Mouse (Mus musculus): ENCODE results near the gene Lrrc47.

The Lrrc47 gene

DNA sequence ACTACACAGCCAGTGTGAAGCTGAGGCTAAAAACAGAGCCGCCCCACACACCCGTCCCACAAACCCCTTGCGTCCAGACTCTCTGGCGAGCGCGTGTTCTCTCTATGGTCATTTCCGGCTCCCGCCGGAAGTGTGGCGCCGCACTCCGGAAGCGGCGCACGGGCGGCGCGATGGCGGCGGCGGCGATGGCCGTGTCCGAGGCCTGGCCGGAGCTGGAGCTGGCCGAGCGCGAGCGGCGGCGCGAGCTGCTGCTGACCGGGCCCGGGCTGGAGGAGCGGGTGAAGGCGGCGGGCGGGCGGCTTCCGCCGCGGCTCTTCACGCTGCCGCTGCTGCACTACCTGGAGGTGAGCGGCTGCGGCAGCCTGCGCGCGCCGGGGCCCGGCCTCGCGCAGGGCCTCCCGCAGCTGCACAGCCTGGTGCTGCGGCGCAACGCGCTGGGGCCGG, at the start of gene Lrrc47:
TSS of gene Lrrc47 (plus strand) at position 86 of the 444 bp plus-strand sequence.
- peak; percentile 98 for DNase-seq

DNA sequence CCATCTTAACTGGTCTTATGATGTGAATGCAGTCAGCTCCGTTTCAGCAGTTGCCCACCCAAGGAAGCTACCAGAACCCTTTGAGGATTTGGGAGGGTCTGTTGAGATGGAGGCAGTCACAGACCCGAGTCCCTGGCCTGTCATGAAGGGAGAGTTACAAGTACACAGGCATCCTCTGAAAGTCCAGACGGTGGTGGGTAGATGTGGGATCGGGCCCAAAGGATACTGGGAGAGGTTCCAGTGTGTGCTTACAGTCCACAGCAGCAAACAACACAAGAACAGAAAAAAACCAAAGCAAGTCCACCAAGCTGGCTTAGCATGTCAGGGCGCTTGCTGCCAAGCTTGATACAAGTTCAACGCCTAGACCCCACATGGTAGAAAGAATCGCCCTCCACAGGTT, 48.9 kb upstream of the Lrrc47 start:
- no peak for DNase-seq

DNA sequence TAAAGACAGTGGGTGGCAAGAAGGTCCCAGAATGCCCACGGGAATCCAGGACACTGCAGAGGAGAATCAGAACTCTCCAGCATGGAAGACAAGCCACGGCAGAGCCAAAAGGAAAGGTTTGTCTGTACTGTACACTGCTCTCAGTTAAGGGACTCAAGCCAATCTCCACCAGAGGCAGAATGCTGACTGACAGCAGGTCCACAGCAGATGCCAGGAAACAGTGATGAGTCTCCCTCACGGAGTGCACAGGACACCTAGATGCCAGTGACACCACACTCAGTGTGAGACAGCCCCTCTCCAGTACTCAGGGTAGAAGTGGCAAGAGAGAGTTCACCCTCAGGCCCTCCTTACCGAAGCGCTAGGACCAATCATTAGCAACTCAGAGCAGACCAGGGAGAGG, 44.9 kb upstream of the Lrrc47 start:
- DNase-seq = no peak

DNA sequence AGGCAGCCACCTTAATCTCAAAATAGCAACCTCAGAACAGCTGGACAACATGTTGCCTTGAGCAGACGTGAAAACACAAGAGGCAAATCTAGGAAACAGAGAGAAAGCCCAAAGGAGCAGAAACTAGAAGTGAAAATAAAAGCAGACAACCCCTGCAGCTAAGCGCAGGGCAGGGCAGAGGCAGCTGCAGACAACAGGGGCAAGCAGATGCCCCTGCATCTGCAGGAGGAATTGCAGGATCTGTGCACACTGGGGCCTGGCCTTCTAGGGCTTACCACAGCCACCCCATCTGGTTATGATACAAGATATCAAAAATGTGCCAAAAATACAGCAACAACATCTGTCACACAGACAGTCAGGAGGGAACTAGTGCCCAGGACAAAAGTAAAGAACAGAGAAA, 44.0 kb upstream of the Lrrc47 start:
- DNase-seq = no peak

DNA sequence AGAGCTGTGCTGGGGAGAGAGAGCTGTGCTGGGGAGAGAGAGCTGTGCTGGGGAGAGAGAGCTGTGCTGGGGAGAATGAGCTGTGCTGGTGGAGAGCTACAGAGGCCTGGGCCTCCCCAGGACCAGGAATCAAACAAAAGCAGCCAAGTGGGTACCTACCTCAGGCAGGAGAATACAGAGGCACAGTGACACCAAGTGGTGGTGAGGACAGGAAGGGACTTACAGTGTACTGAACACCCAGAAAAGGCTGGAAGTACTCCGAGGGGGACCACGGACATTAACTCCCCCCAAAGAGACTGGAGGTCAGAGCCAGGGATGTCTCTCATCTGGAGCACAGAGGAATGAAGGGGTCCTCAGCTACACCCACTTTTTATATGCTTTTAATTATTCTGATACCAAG, 43.5 kb upstream of the Lrrc47 start:
- DNase-seq = no peak

DNA sequence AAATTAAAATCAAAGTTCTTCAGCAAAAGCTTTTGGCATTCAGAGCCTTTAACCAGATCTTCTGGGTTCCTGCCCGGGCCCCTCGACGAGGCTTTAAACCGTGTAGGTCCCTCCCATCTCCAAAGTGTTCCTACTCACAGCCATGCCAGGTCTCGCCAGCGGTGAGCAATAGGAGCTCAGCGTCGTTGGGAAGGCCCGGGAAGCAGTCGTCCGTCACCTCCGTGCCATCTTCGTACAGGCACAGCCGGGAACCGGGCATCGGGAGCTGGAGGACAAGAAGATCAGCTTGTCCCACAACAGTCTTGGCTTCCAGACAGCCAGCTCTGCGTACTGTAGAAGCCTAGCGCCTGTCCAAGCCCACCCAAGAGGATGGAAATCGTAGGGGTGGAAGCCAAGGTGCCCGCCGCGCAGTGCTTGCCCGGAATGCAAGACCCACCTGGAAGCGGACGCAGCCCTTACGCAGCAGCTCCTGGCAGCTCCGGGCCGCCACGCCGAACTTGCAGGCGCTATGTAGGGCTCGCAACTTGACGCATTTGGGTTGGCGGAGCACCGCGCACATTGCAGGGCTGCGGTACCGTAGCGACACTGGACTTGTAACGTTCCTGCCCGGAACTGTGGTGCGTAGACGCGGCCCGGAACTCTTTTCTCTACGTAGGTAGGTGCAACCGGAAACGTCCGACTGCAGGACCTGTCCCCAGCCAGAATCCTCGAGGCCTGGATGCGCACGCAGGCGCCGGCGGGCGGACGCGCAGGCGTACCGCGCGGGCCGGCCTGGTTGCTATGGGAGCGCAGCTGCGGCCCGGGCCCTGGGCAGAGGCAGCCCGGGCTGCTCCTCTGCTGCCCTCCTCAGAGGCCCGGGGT, 36.9 kb upstream of the Lrrc47 start, which contains the start of the genes Dffb and Cep104:
TSS of gene Dffb (minus strand) at position 696 of the 861 bp plus-strand sequence.
TSS of gene Cep104 (plus strand) at position 764 of the 861 bp plus-strand sequence.
- peak; percentile 99 for DNase-seq

DNA sequence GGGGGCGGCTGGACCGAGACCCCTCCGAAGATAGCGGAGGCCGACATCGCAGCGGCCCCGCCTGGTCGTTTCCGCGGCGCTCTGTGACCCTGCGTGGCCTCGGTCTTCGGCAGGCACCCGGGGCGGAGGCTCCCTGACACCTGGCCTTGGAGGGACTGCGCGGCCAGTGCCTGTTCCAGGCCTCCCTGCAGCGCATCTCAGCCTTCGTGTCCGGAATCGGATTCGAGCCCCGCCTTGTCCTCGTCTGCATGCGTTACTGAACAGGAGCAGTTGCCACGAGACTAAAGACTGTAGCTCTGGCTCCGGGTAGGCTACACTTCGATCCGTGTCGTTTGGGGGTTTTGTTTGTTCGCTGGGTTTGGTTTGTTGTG, 36.3 kb upstream of the Lrrc47 start:
- DNase-seq = no peak

DNA sequence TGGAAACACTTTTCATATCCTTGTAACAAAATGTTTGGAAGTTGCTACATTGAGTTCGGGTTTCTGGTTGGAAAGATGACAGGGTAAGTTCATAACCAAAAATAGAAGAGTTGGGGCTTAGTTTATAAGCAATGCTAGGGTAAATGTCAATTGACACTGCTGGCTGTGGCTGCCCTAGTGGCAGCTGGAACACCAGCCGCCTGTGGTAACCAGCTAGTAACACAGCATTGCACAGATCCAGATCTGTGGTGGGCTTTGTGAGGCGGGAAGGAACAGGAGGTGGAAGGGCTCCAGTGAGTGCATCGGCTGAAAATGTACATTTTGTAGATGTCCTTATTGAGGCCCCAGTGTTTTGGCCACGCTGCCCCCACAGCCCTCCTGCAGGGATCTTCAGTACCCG, 35.8 kb upstream of the Lrrc47 start:
- DNase-seq = no peak

DNA sequence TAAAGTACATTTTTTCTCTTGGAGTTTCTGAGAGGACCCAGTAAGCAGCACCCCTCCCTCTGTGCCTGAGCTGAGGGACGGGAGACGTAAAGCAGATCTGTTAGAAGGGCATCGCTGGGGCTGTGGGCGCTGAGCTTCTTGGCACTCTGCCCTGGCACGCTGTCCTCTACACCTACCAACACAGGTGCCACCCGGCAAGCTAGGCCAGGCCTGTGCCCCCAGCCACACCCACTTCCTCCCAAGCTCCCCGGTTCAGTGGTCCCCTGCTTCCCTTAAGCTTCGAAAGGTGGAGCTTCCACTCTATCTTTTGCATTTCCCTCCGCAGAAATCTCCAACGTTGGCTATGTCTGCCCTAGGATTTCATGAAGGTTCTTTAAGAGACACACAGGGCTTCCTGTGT, 32.3 kb upstream of the Lrrc47 start:
- peak; percentile 85 for DNase-seq

DNA sequence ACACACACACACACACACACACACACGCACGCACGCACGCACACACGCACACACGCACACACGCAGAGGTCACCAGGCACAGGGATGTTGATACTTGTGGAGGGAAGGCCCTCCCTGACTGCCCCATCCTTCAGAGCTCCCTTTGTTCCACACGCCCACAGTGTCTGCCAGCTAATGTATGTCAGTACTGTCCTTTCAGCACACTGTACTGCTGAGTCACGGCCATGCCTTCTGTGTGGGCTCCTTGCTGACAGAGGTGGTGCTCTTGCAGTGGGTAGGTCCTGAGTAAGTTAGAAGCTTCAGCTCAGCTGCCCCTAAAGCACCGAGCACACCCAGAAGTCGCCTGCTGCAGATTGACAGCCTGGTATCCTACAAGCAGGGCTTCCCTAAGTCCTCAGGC, 31.1 kb upstream of the Lrrc47 start:
- no peak for DNase-seq

DNA sequence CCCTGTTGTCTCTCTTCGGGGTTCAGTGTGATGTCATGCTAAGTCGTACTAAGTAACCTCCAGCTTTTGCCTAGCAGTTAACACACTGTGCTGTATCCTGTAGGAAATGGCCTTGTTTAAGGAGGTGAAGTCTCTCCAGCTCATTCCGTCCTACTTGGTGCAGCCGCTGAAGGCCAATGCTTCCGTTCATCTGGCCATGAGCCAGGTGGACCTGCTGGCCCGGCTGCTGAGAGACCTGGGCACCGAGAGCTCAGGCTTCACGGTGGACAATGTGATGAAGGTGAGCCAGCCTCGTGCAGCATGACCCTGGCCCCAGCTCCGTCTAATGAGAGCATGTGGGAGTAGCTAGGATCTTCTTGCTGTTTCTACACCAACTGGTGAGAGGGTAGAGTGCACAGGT, 18.8 kb upstream of the Lrrc47 start:
- no peak for DNase-seq

DNA sequence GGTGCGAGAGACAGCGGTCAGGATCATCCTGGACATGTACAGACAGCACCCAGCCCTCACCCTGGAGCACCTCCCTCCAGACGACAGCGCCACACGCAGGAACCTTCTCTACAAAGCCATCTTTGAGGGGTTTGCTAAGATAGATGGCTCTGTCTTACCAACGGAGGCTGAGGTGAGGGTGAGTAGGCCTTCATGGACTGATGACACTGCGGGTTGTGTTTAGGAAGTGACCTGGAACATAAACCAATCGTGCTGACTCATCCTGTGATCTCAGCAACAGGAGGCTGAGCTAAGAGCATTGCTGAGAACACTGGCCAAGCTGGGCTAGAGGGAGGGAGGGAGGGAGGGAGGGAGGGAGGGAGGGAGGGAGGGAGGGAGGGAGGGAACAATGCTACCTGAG, 18.0 kb upstream of the Lrrc47 start:
- DNase-seq = no peak

DNA sequence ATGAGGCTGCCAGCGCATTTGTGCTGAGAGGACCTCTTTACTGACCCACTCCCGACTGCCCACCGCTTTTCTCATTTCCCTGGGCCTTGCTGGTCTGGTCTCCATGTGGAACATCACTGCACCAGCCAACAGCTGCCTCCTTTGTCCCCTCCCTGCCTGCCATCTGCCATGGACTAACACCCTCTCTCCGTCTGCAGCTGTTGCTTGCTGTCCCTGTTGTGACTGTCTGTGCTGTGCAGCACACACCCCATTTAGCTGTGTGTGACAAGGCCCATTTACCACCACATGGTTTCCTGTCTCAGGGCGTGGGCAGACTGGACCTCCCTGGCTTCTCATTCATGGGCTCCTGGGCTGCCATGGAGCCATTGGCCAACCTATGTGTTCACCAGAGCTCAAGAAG, 6.0 kb upstream of the Lrrc47 start:
- no peak for DNase-seq

DNA sequence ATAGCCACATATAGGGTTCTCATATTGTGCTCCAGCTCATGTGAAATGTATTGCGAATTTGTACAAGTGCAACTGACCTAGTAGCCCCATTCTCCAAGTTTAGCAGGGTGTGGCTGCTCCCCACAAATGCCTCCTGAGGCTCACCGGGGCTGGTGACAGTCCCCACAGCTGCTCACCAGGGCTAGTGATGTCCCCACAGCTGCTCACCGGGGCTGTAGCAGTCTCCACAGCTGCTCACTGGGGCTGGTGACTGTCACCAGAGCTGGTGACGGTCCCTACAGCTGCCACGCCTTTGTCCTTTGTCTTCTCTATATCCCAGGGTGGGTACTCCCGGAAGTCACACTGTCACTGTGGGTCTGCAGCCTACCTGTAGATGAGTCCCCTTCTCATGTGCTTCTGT, 5.3 kb upstream of the Lrrc47 start:
- DNase-seq = no peak

DNA sequence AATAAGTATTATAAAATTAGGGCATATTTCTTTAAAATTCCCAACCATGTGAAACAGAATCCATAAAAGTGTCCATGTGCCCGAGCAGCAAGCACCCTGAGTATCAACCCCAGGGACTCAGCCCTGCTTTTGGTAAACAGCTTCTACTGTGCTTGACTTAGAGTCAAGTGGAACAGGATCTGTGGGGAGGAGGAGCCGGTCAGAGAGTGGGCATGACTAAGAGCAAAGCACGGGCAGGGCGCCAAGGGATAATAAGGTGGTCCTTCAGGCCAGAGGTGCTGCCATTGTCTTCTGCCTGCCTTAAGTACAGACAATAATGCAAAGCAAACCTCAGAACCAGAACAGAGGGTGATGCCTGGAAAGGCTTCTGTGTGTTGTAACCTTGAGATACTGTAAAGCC, 3.8 kb upstream of the Lrrc47 start:
- DNase-seq = peak; percentile 61

DNA sequence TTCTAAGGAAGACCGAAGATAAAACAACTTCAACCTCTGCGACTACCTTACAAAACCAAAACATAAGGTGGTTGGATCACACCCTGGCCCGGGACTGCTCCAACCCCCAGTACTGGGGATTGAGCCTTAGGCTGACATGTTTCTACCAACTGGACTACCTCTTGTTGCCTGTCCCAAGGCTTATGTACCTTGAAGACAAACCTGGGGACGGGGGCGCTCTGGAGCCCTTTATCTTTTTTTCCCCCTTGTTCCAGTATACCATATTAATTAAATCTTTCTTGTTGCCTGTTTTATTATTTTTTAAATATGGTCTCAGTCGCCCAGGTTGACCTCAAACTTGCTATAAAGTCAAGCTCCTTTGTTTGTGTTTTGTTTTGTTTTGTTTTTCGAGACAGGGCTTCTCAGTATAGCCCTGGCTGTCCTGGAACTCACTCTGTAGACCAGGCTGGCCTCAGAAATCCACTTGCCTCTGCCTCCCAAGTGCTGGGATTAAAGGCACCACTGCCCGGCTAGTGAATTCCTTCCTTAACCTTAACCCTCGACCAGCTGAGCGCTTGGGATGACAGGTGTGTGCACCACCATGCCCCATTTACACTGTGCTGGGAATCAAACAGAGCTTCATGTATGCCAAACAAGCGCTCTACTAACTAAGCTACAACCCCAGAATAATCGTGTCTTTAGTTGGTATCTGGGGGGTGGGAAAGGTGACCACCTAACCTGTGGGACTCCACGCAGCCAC, 455 bp upstream of the Lrrc47 start:
- no peak for DNase-seq

DNA sequence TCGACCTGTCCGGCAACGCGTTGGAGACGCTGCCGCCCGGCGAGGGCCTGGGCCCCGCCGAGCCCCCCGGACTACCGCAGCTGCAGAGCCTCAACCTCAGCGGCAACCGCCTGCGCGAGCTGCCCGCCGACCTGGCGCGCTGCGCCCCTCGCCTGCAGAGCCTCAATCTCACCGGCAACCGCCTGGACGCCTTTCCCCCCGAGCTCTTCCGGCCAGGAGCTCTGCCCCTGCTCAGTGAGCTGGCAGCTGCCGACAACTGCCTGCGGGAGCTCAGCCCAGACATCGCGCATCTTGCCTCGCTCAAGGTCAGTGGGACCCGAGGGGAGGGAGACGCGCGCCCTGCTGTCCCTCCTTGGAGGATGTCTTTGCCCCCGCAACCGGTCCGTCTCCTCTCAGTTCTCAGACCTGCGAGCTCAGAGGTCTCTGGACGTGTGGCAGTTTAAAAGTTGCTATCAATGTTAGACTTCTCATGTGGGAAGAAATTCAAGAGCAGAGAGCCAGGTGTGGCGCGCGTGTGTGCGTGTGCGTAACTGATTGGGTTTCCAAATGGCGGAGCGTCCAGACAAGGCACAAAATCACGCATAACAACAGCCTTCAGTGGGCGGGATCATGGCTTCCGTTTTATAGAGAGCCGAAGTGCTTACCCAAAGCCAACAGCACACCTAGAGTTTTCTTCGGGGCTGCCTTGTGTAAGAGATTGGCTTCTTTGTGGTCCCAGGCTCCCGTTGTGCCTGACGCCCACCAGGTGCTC, 776 bp downstream of the Lrrc47 start:
- peak; percentile 88 for DNase-seq

DNA sequence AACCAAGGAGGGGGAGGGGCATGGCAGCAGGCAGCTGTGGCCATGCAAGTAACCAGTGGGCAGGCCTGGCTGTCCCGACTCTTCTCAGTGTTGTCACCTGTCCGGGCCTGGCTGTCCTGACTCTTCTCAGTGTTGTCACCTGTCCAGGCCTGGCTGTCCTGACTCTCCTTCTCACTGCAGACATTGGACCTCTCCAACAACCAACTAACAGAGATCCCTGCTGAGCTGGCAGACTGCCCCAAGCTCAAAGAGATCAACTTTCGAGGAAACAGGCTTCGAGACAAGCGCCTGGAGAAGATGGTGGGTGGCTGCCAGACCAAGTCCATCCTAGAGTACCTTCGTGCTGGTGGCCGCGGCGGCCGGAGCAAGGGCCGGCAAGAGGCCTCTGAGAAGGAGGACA, 3.9 kb downstream of the Lrrc47 start:
- no peak for DNase-seq

DNA sequence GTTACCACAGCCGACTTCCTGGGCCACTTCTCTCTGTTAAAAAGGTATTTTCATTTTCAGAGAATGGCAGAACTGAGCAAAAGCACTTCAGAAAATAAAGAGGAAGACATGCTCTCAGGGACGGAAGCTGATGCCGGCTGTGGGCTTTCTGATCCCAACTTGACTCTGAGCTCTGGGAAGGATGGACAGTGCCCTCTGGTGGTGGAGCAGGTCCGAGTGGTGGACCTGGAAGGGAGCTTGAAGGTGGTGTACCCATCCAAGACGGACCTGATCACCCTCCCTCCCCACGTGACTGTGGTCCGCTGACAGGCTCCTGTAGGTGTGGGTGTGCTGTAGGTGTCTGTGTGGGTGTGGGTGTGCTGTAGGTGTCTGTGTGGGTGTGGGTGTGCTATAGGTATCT, 8.0 kb downstream of the Lrrc47 start:
- DNase-seq = peak; percentile 94

DNA sequence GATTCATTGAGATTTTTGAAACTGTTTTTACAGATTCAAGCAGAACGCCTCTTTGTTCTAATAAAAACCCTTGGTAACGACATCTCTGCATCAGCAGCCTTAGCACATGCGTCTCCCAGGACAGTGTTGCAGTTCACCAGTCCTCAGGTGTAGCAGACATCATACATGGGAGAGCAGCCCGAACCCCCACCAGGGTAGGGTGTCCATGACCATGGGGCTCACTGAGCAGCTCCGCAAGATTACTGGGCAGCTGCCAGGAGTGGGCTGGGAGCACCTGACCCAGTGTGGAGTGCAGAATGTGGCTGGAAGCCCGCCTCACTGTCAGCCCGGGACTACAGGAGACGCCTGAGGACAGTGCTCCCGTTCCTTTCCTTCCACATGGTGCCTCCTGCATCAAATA, 9.9 kb downstream of the Lrrc47 start:
- peak; percentile 94 for DNase-seq

DNA sequence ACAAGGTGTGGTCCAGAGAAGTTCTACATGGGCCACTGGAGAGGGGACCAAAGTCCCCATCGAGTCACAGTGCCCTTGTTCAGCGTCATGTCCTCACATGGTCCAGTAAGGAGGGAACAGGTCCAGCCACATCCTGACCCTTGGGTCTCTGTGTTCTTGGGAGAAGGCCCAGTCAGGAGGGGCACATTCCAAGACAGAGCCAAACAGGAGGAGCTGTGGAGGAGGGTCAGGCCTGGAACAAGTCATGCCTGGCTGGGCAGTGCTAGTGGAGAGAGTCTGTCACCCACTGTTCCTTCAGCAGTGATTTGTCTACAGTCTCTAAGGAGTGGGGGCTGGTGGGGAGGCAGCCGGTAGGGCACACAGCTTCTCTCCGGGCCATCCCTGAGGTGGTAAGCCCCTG, 10.9 kb downstream of the Lrrc47 start:
- DNase-seq = peak; percentile 98

DNA sequence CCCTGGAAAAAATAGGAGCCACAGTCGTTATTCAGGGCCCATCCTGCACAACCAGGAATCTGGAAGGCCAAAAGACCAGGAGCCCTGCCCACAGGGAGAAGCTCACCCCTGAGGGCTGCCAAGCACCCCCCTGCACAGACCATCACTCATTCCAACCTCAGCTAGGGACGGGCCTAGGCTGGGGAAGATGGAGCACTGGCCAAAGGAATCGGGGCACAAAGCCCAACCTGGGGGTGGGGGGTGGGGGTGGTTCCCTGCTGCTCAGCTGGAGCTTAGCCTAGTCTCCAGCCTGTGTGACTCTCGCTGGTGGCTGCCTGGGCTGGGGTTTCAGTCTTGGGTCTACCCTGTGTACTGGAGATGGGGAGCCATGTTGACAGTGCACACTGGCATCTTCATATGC, 11.3 kb downstream of the Lrrc47 start:
- DNase-seq = no peak
